Mouse (Mus musculus) brain, embryonic 14.5 days (tissue): ENCODE measurements around the gene C330007P06Rik. TPM values are rescaled to one million over a fixed set of nuclear protein-coding genes. Genes with fewer than 3 reads are reported as not detected.
A peak's percentile ranks its signal among the peaks of the same experiment; 100 is the strongest.
"Not testable (repeated sequence)": the region's sequence is repeated elsewhere in the genome, so short reads cannot be mapped to it uniquely, and the experiment has no call there.

Experiments used
- DNase-seq: peaks from one replicate; pipeline ENCODE4 v3.0.0-alpha.2; 2011; ENCODE audit warnings: low read depth
- CTCF ChIP-seq: fragments of 200-500 bp; IDR thresholded peaks from 2 replicates; pipeline ENCODE4 v1.5.1; 2012; ENCODE audit warnings: inconsistent platforms, mild to moderate bottlenecking, moderate library complexity, borderline replicate concordance; ENCODE audit not compliant: insufficient read depth, insufficient read length; ENCODE audit errors: extremely low read depth
- POLR2A ChIP-seq: fragments of 200-500 bp; IDR thresholded peaks from 2 replicates; pipeline ENCODE4 v1.6.1; 2012; ENCODE audit warnings: mild to moderate bottlenecking, inconsistent platforms, borderline replicate concordance; ENCODE audit not compliant: poor library complexity, insufficient read depth, insufficient read length, severe bottlenecking; ENCODE audit errors: extremely low read depth
- polyA plus RNA-seq: library from polyadenylated mRNA; depleted of rRNA; stranded (reverse); fragments of >200 nt; gene quantifications from 2 replicates; pipeline ENCODE4 v1.2.3, GENCODE M21; 2012

Gene C330007P06Rik
- polyA plus RNA-seq, 1 experiment, result 14.7 TPM

DNA sequence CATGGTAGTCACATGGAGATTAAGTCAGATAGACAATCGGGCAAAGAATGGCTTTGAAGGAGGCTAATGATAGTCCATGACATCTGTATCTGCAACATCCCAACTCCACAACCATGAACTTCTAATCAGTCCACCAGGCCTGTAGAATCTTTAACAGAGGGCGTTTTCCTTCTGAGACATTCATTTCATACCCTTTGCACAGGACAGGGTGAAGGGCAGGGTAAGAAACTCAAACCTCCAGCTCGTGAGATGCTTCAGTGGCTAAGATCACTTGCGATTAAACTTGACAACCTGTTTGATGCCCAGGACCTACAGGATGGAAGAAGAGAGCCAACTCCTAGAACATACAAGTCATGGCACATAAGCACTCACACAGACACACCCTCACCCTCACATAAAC is 58.9 kb downstream of the C330007P06Rik start:
- DNase-seq, result no peak
- TF ChIP-seq CTCF, result no peak
- TF ChIP-seq POLR2A, result no peak

DNA sequence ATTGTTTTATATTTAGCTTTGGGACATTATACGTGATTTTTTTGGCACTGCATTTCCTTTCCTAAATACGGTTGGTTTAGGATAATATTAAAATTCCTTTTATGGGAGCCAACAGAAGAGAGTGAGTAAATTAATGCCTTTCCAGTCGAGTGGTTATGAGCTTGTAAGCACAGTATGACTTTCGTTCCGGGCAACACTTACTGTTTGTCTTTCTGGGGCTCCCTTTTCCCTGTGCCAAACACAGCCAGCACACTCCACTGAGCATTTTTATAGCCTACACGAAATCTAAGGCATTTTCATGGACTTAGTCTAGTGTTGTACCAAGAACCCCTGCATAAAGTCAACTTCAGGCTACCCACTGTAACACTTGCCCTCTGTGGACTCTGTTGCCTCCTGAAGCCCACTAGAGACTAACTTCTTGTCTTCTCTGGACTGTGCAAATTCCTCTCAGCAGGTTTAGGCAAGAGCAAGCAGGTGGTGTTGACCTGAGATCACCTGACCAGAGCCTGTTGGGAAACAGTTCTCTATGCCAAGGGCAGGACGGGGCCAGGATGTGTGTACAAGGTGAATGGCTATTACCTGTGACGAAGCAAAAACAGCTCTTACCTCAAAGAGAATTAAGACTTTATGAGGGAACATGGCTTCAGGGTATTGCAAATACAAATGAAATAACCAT is 59.6 kb downstream of the C330007P06Rik start:
- TF ChIP-seq POLR2A (no peak), CTCF (no peak)
- no peak for DNase-seq

DNA sequence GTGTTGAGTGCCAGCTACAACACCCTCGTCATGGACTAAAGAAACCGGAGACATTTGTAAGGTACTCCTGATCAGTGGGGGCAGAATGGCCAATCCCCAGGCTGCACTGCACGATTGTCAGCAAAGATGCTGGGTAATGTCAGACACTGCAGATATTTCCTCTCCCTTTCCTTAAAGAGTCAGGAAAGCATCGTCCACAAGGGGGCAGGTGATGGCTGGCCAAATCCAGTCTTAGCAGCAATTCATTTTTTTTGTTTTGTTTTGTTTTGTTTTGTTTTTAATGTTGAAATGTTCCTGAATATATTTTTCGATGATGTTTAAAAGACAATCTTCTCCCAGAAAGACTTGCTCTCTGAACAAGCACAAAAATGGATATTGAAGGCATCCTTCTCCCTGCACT is 62.5 kb downstream of the C330007P06Rik start:
- peak; percentile 65 for DNase-seq
- peak; percentile 51; the same call in 1 of the 2 replicates for TF ChIP-seq CTCF
- no peak for TF ChIP-seq POLR2A

DNA sequence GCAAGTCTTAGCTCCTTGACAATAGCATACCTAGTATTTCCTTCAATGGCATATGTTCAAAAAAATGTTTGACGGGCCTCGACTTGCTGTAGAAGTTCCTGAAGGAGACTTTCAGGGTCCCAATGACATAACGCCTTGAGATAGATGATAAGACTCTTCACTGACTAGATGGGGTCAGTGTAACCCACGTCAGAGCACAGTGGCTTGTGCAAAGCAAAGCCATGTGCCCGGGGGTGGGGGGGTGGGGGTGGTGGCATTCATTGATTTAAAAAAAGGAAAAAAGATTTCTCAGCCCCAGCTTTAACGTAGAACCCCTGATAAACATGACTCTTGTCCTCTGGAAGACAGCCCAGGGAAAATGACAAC is 65.6 kb downstream of the C330007P06Rik start:
- no peak for DNase-seq
- TF ChIP-seq CTCF, result no peak
- no peak for TF ChIP-seq POLR2A

DNA sequence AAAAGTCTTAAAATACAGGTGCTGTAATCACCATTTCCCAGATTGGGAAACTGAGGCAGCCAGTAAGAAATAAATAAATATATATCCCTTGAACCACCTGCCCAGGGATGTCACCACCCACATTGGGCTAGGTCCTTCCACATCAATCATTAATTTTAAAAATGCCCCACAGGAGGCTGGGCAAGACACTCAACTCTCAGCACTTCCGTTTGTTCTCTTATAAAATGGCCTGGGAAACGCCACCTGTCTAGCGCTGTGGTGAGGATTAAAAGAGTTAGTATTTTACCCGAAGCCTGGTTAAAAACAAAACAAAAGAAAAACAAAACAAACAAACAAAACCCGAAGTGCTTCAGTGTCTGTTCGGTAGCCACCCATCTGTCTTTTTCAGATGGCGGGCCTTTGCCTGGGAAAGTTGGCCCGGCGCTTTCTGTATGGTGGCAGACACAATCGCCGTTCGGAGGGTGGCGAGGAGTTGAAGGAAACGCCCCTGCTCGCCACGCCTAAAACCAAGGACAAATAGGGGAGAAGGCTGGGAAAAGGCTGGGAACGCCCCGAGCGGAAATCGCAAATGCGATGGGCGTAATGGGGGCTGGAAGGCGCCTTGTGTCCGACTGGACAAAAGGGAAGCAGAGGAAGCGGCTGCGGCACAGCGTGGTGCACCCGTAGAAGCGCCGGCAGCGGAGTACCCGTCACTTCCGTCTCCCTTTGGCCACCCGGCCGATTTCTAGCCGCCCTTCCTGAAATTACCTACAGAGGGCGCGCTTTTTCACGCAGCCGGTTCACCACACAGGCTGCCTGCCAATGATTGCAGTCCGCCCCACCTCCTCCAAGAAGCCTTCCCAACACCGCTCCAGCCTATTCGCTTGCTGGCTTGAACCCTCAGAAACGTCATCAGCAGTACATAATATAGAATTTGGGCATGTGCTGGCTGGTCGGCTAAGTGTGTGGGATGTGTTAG is 66.3 kb downstream of the C330007P06Rik start:
- peak; percentile 34; the same call in 1 of the 2 replicates for TF ChIP-seq POLR2A
- peak; percentile 68 for TF ChIP-seq CTCF
- DNase-seq, result peak; percentile 94

DNA sequence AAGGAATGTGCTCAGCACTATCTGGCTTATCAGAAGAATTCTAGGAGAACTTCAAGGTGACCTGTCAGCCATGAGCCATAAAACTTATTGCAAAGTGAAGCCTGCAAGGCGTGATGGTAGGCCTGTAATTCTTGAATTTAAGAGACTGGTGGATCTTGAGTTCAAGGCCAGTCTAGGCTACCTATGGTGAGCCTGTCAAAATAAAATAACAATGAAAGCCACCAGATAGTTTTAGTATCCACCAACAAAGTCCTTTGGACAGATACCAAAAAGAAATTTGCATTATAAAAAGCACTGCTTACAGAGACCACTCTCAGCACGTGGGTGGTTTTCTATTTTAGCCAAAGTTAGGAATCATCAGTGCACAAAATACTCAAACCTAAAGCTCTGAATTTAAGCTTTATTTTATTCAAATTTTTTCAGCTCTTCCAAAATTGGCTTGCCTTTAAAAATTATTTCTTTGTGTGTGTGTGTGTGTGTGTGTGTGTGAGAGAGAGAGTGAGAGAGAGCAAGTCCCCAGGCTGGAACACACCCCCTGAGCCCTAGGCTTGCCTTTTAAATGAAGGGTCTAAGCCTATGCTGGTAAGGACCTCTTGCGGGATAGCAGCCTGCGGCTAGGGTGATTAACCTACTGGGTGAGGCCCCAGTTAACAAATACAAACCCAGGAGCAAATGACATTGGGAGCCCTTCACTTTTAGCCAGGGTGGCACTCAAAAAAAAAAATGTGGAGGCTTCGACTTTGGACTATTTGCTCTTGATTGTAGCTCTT is 68.3 kb downstream of the C330007P06Rik start:
- DNase-seq, result no peak
- no peak for TF ChIP-seq CTCF
- TF ChIP-seq POLR2A, result no peak

DNA sequence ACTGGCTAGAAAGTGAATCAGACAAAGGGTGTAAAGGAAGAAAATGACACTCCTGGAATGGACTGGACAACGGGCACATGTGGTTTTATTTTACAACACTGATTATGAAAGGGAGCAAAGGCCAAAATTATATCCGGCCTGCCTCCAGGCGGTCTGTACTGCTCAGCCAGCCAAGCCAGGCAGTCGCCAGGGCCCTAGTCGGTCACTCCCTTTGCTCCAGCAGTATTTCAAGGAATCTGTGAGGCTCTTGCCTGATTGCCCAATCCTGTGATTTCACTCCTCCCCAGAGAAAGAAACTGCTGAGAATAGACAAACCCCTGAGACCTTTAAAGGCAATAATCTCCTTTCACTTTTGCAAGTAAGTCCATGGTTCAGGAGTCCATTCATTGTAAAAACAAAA is 69.7 kb downstream of the C330007P06Rik start:
- DNase-seq, result no peak
- no peak for TF ChIP-seq CTCF
- no peak for TF ChIP-seq POLR2A

DNA sequence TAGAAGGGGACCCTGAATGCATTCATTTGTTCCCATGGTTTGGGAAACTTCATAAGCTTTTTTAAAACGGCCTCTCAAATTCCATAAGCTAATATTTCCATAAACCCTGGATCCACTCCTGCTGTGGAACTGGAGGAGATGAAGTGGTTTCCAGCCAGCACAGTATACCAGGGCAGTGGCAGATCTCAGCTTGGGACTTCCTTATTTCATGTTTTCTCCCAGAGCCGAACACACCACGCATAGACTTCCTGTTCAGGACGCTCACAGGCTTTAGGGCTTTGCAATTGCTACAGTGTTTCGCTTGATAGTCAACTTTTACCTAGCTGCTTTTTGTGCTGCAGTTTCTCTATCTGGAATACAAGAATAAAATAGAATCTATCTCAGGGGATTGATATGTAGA is 70.7 kb downstream of the C330007P06Rik start:
- DNase-seq, result no peak
- TF ChIP-seq POLR2A, result no peak
- no peak for TF ChIP-seq CTCF

DNA sequence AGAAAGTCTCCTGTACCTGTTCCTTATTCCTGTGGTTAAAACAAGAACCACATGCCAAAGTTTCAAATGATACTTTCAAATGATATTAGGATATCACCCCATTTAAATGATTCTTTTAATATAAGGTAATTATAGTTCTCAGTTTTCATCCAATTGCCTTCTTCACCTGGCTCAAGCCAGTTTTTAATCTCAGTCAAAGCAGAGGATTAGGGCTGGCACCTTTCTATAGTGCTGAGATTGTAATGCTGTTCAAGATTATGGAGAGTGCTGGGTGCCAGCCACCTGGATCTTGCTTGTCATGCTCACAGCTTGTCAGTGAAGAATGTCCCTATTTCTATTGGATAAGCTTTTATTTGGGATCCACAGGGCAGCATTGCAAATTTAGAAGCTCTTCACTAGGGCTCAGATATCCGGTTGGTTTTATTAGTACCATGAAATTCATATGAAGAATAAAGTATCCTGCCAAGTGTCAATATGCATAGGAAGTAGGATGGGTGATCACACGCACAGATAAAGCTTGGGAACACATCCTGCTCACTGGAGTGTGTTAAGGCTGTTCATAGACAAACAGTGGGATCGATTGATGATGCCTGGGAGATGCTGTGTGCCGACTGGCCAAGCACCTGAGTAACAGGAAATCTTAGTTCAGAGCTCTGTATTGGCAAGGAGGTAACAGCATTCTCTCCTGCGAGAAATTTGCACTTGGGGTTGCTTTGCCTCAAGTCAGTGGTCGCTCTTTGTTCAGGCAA is 74.6 kb downstream of the C330007P06Rik start:
- no peak for TF ChIP-seq POLR2A
- TF ChIP-seq CTCF, result no peak
- no peak for DNase-seq

DNA sequence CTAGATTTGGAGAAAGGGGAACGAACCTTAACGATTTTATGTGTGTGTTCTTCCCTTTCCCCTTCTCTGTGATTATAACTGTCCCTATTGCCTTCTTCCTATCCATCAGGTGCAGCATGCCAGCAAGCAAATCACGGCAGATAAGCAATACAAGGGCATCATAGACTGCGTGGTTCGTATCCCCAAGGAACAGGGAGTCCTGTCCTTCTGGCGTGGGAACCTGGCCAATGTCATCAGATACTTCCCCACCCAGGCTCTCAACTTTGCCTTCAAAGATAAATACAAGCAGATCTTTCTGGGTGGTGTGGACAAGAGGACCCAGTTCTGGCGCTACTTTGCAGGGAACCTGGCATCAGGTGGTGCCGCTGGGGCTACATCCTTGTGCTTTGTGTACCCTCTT is 77.2 kb downstream of the C330007P06Rik start:
- DNase-seq, result not testable (repeated sequence)

DNA sequence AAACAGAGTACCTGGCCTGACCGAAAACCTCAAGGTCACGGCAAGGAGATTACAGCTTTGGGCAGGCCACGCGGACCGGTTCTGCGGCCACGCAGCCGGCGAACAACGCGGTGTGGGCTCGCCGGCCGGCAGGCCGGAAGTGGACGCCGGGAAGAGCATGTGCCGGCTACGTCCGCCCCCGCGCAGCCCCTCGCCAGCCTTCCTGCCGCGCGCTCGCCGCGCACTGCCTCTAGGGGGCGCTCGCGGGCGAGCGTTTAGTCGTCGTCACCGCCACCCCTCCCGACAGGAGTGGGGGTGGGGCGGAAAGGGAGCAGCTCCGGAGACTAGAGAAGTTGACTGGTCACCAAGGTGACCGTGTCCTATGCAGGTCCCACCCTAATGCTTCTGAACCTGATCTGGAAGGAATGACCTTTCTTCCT is 77.7 kb downstream of the C330007P06Rik start:
- peak; percentile 85 for DNase-seq
- TF ChIP-seq CTCF, result peak; percentile 78; the same call in 1 of the 2 replicates
- TF ChIP-seq POLR2A, result peak; percentile 72; the same call in 1 of the 2 replicates
